Mouse (Mus musculus) kidney, adult 18-20 months (tissue): Measurements from ENCODE around the gene Gm10234.

Experiments used
- DNase-seq: peaks from one replicate; pipeline ENCODE4 v3.0.0; 2021

The Gm10234 gene

GRCm38 (mm10) chr6:95321812-95322211 lies at the start of gene Gm10234:
Gene Gm10234, plus strand, starts transcription at chr6:95322112.
- no peak for DNase-seq

GRCm38 (mm10) chr6:95277633-95278032 lies 44.3 kb upstream of the Gm10234 start:
- no peak for DNase-seq

GRCm38 (mm10) chr6:95296025-95296424 lies 25.9 kb upstream of the Gm10234 start:
- DNase-seq, result no peak

- no peak for DNase-seq
These were observed 23.5 kb upstream of the Gm10234 start for GRCm38 (mm10) chr6:95298387-95298786.

- peak; percentile 4 for DNase-seq
These were observed 21.3 kb upstream of the Gm10234 start for GRCm38 (mm10) chr6:95300658-95301057.

- DNase-seq, result no peak
These were observed 9.3 kb downstream of the Gm10234 start for GRCm38 (mm10) chr6:95331191-95331590.

- DNase-seq, result no peak
These were observed 12.9 kb downstream of the Gm10234 start for GRCm38 (mm10) chr6:95334781-95335180.

GRCm38 (mm10) chr6:95349378-95349777 lies 27.5 kb downstream of the Gm10234 start:
- DNase-seq, result no peak

GRCm38 (mm10) chr6:95353043-95353442 lies 31.1 kb downstream of the Gm10234 start:
- no peak for DNase-seq

- no peak for DNase-seq
These were observed 32.0 kb downstream of the Gm10234 start for GRCm38 (mm10) chr6:95353886-95354285.

- no peak for DNase-seq
These were observed 38.2 kb downstream of the Gm10234 start for GRCm38 (mm10) chr6:95360084-95360483.

- DNase-seq, result no peak
These were observed 40.8 kb downstream of the Gm10234 start for GRCm38 (mm10) chr6:95362707-95363106.

- DNase-seq, result no peak
These were observed 49.9 kb downstream of the Gm10234 start for GRCm38 (mm10) chr6:95371811-95372210.
